28 mouse cellular contexts compared by ENCODE assay signal in genomic region chrX:99689761-99690160, GRCm38 (mm10).
"Had no signal": no experiment of that assay in that cellular context is flagged by ENCODE, and none has a peak within 500 bp of the region (broad histone marks: within the 10 kb centered on the region; RNA-seq: fewer than 3 reads in every experiment).

No protein-coding gene starts in this region.

- H3K4me1 ChIP-seq: limb, embryonic 10.5 days; limb, embryonic 12.5 days; limb, embryonic 13.5 days; limb, embryonic 15.5 days; liver, embryonic 12.5 days; liver, embryonic 13.5 days; liver, embryonic 15.5 days; lung, embryonic 15.5 days; midbrain, embryonic 10.5 days; midbrain, embryonic 12.5 days; midbrain, embryonic 13.5 days; midbrain, embryonic 15.5 days had no signal

- H3K9me3 ChIP-seq: limb, embryonic 10.5 days; limb, embryonic 12.5 days; limb, embryonic 13.5 days; limb, embryonic 15.5 days; liver, embryonic 12.5 days; liver, embryonic 13.5 days; liver, embryonic 15.5 days; lung, embryonic 15.5 days; megakaryocyte, embryonic 14.5 days; midbrain, embryonic 10.5 days; midbrain, embryonic 12.5 days; midbrain, embryonic 13.5 days; midbrain, embryonic 15.5 days had no signal

- H3K9ac ChIP-seq: limb, embryonic 12.5 days; limb, embryonic 13.5 days; limb, embryonic 15.5 days; liver, embryonic 12.5 days; liver, embryonic 13.5 days; liver, embryonic 14.5 days; liver, embryonic 15.5 days; liver, postnatal 0 days; lung, embryonic 14.5 days; lung, embryonic 15.5 days; midbrain, embryonic 12.5 days; midbrain, embryonic 13.5 days; midbrain, embryonic 15.5 days had no signal

- H3K36me3 ChIP-seq: limb, embryonic 10.5 days; limb, embryonic 12.5 days; limb, embryonic 13.5 days; limb, embryonic 15.5 days; liver, embryonic 12.5 days; liver, embryonic 13.5 days; liver, embryonic 15.5 days; lung, embryonic 15.5 days; midbrain, embryonic 10.5 days; midbrain, embryonic 12.5 days; midbrain, embryonic 13.5 days; midbrain, embryonic 15.5 days had no signal

- H3K27me3 ChIP-seq: liver, embryonic 13.5 days had no signal

- H3K27ac ChIP-seq: left cerebral cortex, adult 2 months; limb, embryonic 10.5 days; limb, embryonic 12.5 days; limb, embryonic 13.5 days; limb, embryonic 15.5 days; liver, embryonic 12.5 days; liver, embryonic 13.5 days; liver, embryonic 14.5 days; liver, embryonic 15.5 days; lung, embryonic 15.5 days; macrophage; midbrain, embryonic 10.5 days; midbrain, embryonic 12.5 days; midbrain, embryonic 13.5 days; midbrain, embryonic 15.5 days had no signal

- DNase-seq: left cerebral cortex, postnatal 4 days; liver; liver, embryonic 13.5 days; liver, postnatal 0 days; lung, adult 18-20 months; lung, adult 2 months; lung, embryonic 14.5 days; lung, postnatal 10 days; lung, postnatal 14 days; lung, postnatal 36 days; lung, postnatal 4 days; midbrain, embryonic 14.5 days had no signal

- H3K4me3 ChIP-seq: left cerebral cortex, adult 2 months; limb, embryonic 10.5 days; limb, embryonic 12.5 days; limb, embryonic 13.5 days; limb, embryonic 15.5 days; liver, embryonic 12.5 days; liver, embryonic 13.5 days; liver, embryonic 15.5 days; lung, embryonic 15.5 days; megakaryocyte, embryonic 14.5 days; midbrain, embryonic 10.5 days; midbrain, embryonic 12.5 days; midbrain, embryonic 13.5 days; midbrain, embryonic 15.5 days; myocyte had no signal
